Mouse (Mus musculus): ENCODE measurements around the gene Plcl2.
A peak's percentile ranks its signal among the peaks of the same experiment; 100 is the strongest.
"Not testable (repeated sequence)": the region's sequence is repeated elsewhere in the genome, so short reads cannot be mapped to it uniquely, and the experiment has no call there.

Plcl2 gene

DNA sequence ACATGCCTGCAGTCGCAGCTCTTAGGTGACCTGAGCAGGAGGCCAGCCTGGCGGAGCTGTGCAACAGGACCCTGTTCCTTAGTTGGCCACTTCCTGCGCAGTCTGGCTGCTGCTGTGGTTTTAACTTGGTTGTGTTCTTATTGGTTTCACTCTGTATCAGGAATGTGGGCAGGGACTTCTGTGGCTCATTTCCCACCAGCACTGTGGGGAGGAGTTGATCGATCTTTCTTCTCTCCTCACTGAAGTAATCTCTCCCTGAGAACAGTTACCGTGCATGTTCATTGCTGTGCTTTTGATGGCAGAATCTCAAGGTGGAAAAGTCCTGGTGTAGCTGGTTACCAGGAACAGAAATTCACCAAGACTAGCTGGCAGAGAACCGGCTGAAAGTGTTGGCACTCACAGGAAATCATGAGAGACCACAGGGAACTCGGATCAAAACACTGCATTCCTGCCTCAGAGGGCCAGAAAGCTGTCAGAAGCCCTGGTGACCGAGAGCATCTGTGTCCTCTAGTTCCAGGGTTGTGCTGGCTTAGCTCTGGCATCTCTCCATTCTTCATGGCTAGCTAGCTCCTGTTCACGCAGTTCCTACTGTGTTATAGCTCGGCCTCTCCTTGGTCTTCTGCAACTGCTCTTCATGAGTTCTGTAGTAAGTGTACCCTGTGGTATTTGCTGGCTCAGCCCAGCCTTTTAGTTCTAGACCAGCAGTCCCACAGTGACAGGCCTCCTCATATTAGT lies 168.9 kb downstream of the Plcl2 start:
- DNase-seq: peak; percentile 68 to 75

GRCm38 (mm10) chr17:50678748-50679147 lies 169.5 kb downstream of the Plcl2 start:
- peak; percentile 62 to 66 for DNase-seq

DNA sequence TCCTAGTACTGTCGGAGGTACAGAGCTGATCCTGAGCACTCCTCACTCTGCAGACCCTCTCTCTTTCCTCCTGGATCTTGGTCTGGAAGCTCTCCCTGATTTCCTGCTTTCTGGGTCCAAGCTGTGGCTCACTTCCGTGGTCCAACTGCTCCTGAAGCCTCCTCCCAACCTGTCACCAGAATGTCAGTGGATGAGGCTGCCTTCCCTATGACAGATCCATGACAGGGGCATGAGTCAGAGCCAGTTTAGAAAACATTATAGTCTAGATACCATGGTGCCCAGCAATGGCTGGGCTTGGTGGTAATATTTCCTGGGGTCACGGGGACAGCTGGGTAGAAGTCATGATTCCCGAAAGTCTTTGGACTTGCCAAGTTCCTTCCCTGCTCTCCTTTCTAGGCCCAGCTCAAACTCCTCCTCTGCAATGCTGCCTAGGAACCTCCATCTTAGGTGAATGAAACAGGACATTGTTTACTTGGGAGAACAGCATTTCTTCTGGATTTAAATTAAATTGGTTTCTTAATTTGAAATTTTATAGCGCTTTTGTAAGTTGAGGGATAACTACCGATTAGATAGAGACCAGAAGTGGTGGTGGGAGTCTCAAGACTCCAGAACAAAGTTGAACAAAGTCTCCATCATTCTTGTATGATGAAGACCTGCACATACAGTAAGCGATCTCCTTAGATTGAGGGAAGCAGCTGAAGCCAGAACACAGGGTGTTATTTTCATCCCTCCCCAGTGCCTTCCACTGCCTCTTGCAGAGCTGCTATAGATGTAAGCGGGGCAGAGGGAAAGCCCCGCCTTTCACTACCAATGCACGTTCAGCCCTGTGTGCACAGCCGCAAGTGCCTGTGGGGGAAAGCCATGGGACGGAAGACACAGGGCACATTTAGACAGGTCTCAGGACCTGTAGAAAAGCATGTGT lies 170.7 kb downstream of the Plcl2 start:
- DNase-seq: no peak

- DNase-seq: peak in 1 of 2 experiments; percentile 22
These were observed 173.5 kb downstream of the Plcl2 start for GRCm38 (mm10) chr17:50682696-50683095.

DNA sequence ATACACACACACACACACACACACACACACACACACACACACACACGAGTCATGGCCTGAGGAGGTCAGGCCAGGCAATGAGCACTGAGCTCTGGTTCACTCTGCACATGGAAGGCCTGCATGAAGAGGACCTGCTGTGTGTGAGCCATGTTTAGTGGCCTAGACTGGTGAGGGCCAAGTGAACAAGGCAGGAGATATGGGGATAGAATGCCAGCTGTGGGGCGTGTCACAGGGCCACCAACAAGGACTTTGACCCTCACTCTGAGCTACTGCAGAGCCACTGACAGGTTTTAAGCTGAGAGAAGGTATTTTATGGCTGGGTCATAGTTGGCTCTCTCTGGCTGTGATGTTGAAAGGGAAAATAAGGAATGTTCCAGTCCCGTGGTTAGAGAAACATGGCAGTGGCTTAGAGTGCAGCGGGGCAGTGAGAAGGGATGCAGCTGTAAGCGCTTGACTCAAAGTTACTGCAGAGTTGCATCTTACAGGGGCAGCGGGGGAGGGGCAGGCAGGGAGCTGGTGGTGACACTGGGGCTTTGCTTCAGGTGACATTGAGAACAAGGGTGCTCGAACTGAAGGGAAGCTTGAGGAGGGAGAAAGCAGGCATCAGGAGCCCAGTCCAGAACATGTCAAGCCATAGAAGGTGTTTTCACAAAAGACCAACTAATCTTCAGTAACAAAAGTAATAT lies 175.9 kb downstream of the Plcl2 start:
- DNase-seq: peak; percentile 22 to 25

GRCm38 (mm10) chr17:50687670-50688069 lies 178.5 kb downstream of the Plcl2 start:
- no peak for DNase-seq

DNA sequence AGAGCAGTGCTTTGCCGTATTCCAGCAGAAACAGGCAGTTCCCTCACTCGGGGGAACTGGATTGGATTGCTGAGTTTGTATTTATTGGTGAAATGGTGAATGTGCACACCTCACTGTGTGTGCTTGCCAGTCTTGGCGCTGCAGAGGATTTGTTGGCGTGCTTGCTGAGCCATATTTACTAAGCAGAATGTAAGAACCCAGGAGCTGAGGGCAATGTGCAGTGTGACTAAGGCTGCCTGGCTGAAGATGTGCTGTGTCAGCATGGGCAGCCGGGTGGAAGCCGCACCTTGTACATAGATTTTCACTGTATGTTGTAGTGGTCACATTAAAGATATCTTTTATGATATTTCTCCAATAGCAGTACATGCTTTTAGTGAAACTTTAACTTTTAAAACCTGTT lies 178.9 kb downstream of the Plcl2 start:
- DNase-seq: peak; percentile 55 to 65

DNA sequence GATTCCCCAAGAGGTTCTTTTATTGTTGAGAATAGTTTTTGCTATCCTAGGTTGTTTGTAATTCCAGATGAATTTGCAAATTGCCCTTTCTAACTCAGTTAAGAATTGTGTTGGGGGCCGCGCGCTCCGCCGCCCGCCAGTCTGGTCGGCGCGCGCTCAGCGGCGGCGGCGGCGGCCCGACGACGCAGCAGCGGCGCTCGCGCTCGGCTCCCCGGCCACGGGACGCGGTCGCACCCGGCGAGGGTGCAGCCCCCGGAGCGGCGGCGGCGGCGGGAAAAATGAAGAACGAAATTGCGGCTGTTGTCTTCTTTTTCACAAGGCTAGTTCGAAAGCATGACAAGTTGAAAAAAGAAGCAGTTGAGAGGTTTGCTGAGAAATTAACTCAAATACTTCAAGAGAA lies 189.2 kb downstream of the Plcl2 start:
- DNase-seq: not testable (repeated sequence)

- DNase-seq: no peak
These were observed 201.5 kb downstream of the Plcl2 start for GRCm38 (mm10) chr17:50710497-50711222.

GRCm38 (mm10) chr17:50717586-50717985 lies 208.4 kb downstream of the Plcl2 start:
- no peak for DNase-seq

GRCm38 (mm10) chr17:50724376-50724775 lies 215.2 kb downstream of the Plcl2 start:
- no peak for DNase-seq

GRCm38 (mm10) chr17:50726265-50726664 lies 217.1 kb downstream of the Plcl2 start:
- DNase-seq: no peak

DNA sequence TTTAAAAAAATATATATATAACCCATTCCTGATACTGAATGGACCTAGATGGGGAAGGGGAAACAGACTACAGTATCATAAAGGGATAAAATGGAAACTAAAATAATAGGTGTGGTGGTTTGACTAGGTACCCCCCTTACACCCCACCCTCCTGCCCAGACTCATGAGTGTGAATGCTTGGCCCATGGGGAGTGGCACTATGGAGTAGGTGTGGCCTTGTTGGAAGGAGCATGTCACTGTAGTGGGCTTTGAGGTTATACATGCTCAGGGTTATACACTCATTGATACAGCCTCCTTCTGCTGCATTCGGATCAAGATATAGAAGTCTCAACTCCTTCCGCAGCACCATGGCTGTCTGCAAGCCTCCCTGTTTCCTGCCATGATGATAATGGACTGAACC lies 219.8 kb downstream of the Plcl2 start:
- DNase-seq: no peak

GRCm38 (mm10) chr17:50729577-50729976 lies 220.4 kb downstream of the Plcl2 start:
- DNase-seq: no peak

DNA sequence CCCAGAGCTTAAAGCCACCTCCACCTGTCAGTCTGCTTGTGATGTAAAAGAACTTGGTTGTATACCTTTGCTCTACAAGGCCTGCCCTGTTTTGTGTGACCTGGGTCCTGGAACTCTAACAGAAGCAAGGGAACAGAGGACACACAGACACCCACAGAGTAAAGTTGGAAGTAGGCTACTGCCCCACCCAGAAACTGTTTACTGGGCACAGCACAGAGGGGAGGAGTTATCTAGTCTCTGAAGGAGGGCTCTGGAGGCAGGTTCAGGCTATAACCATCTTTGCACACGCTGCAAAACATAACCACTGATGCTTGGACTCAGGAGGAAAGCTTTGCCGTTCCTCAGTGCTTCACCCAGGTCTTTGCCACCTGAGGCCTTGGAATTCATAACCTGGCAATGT lies 221.7 kb downstream of the Plcl2 start:
- no peak for DNase-seq

DNA sequence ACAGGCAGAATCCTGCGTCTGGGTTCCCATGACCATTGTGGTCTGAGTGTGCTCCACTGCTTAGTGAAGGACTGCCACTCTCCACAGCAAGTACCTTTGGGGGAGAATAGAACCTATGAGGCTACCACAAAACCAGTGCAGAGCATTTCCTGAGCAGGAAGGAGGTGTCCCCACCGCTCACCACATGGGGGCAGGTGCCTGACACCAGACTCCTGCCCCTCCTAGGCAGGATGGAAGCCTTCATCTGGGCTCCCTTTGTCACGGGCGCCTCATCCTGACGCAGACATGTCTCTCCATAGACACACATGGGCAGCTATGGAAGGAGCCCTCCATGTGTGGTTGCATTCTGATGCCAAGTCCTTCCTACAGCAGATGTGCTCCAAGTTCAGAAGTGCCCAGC lies 222.7 kb downstream of the Plcl2 start:
- peak in 1 of 2 experiments; percentile 15 for DNase-seq

DNA sequence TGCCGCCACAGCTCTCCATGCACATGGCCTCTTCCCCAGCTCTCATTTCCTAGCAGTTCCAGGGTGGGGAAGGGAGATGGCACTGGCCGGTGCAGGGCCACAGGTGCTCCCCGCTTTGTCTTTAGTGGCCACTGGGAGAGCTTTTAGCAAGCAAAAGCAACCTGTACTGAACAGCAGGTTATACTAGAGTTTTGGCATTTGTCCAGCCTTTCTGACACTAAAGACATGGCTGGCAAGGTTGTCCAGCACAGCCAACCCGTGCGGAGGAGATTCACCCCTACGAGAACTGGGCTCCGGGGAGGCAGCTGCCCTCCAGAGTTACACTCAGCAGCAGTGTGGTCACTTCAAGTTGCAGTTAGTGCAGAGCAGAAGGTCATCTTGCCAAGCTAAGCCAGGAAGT lies 224.2 kb downstream of the Plcl2 start:
- DNase-seq: peak; percentile 27 to 67

GRCm38 (mm10) chr17:50734781-50735180 lies 225.6 kb downstream of the Plcl2 start:
- DNase-seq: no peak

- peak in 1 of 2 experiments; percentile 38 for DNase-seq
These were observed 226.3 kb downstream of the Plcl2 start for GRCm38 (mm10) chr17:50735382-50735954.

DNA sequence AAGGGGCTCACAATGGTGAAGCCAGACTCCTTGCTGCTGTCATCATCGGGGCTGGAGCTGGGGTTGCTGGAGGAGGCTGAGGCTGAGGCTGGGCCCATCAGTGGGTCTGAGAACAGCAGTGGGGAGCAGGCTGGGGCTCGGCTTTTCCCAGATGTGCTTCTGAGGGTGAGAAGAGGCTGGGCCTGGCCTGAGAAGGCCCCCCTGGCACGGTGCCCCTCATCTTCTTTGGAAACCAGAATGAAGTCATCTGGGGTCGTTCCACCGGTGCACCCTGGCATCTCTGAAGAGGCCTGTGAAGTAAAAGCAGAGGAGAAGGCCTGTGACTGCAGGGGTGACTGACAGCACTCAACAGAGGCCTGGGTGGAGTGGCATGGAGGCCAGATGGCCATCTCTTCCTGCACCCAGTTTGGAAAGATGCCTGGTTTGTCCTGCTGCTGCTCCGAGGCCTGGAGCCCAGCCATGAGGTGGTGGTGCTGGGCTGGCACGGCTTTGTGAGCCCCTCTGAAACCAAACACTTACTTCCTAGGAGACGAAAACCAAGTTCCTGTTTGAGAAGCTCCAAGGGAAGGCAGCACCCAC lies 226.8 kb downstream of the Plcl2 start:
- DNase-seq: peak; percentile 78 to 85

GRCm38 (mm10) chr17:50737068-50737467 lies 227.9 kb downstream of the Plcl2 start:
- DNase-seq: peak; percentile 32 to 64
